Mouse (Mus musculus) olfactory bulb, adult 2 months (tissue): ENCODE data around the gene Rcan1. TPM values are rescaled to one million over a fixed set of nuclear protein-coding genes. Genes with fewer than 3 reads are reported as not detected.
"Not testable (repeated sequence)": the region's sequence is repeated elsewhere in the genome, so short reads cannot be mapped to it uniquely, and the experiment has no call there.

Source experiments
- H3K27ac ChIP-seq: fragments of 200-500 bp; 2 replicates; pipeline ENCODE4 v1.5.1; 2012; ENCODE audit warnings: low read depth, low read length; ENCODE audit not compliant: insufficient read depth
- H3K4me1 ChIP-seq: fragments of 200-500 bp; 2 replicates; pipeline ENCODE4 v1.6.1; 2012; ENCODE audit warnings: low read length; ENCODE audit not compliant: control insufficient read depth, insufficient read depth
- H3K4me3 ChIP-seq: fragments of 200-500 bp; 2 replicates; pipeline ENCODE4 v1.5.1; 2012; ENCODE audit warnings: mild to moderate bottlenecking, low read depth, low read length, moderate library complexity; ENCODE audit not compliant: insufficient read depth
- CTCF ChIP-seq: fragments of 200-500 bp; IDR thresholded peaks from 2 replicates; pipeline ENCODE4 v1.5.1; 2012; ENCODE audit warnings: low read depth, mild to moderate bottlenecking, low read length, moderate library complexity; ENCODE audit not compliant: insufficient read depth
- POLR2A ChIP-seq: fragments of 200-500 bp; IDR thresholded peaks from 2 replicates; pipeline ENCODE4 v1.6.1; 2012; ENCODE audit warnings: mild to moderate bottlenecking, low read depth, low read length, moderate library complexity; ENCODE audit not compliant: insufficient read depth
- WGBS: fragments of 180-500 bp; shearing (Covaris S2); methylation state at CpG from one replicate; pipeline ENCODE4 v1.1.7; 2018; 5-methylcytosine and 5-hydroxymethylcytosine counted together
- polyA plus RNA-seq: library from polyadenylated mRNA; stranded (reverse); fragments of >200 nt; gene quantifications from 2 replicates; pipeline ENCODE4 v1.2.4, GENCODE M21; 2012; ENCODE audit warnings: low replicate concordance; ENCODE audit not compliant: missing spikeins, insufficient read depth, insufficient read length

The Rcan1 gene
- polyA plus RNA-seq = not detected in 2 replicates

GRCm38 (mm10) chr16:92470706-92471105 is at the start of gene Rcan1:
TSS of gene Rcan1 (minus strand) at chr16:92470867.
- Histone ChIP-seq H3K27ac (no peak within 1 kb of the TSS), H3K4me3 (no peak within 1 kb of the TSS), H3K4me1 (no peaks in the 10 kb centered on the region)
- 84% methylated on average over 6 of the region's 6 CpGs for WGBS
- TF ChIP-seq CTCF = no peak

- TF ChIP-seq CTCF = no peak
- no peak for TF ChIP-seq POLR2A
- H3K27ac ChIP-seq = no peak overlapping the region
- H3K4me1 ChIP-seq = peaks cover 5% of the 10 kb centered on the region
- no peak overlapping the region for H3K4me3 ChIP-seq
- WGBS = 57% methylated on average over 13 of the region's 13 CpGs
Observed at GRCm38 (mm10) chr16:92519820-92520492, 49.3 kb upstream of the Rcan1 start.

GRCm38 (mm10) chr16:92518718-92519117 is 48.1 kb upstream of the Rcan1 start:
- no peak for TF ChIP-seq CTCF
- TF ChIP-seq POLR2A = no peak
- Histone ChIP-seq H3K4me1 (no peaks in the 10 kb centered on the region), H3K27ac (no peak overlapping the region), H3K4me3 (no peak overlapping the region)
- WGBS = 81% methylated on average over 4 of the region's 4 CpGs

GRCm38 (mm10) chr16:92516139-92516538 is 45.5 kb upstream of the Rcan1 start:
- no peak overlapping the region for H3K4me3 ChIP-seq
- no peak for TF ChIP-seq POLR2A
- TF ChIP-seq CTCF = no peak
- 67% methylated on average over 9 of the region's 9 CpGs for WGBS
- H3K27ac ChIP-seq = no peak overlapping the region
- no peaks in the 10 kb centered on the region for H3K4me1 ChIP-seq

- not testable (repeated sequence) for H3K4me3 ChIP-seq, H3K27ac ChIP-seq, H3K4me1 ChIP-seq
- WGBS = 79% methylated on average over 9 of the region's 9 CpGs
Observed at GRCm38 (mm10) chr16:92514896-92515295, 44.2 kb upstream of the Rcan1 start.

- H3K27ac ChIP-seq = no peak overlapping the region
- 54% methylated on average over 5 of the region's 5 CpGs for WGBS
Observed at GRCm38 (mm10) chr16:92511773-92512391, 41.2 kb upstream of the Rcan1 start.

GRCm38 (mm10) chr16:92510835-92511772 is 40.4 kb upstream of the Rcan1 start:
- Histone ChIP-seq H3K4me3 (no peak overlapping the region), H3K27ac (no peak overlapping the region), H3K4me1 (peaks cover 2% of the 10 kb centered on the region; the same call in 1 of the 2 replicates)
- 41% methylated on average over 13 of the region's 13 CpGs for WGBS
- TF ChIP-seq CTCF = no peak
- TF ChIP-seq POLR2A = no peak

More at GRCm38 (mm10) chr16:92511773-92512391, 41.2 kb upstream of the Rcan1 start:
- TF ChIP-seq CTCF = no peak
- no peak for TF ChIP-seq POLR2A
- Histone ChIP-seq H3K4me1 (peaks cover 2% of the 10 kb centered on the region; the same call in 1 of the 2 replicates), H3K4me3 (no peak overlapping the region)

- Histone ChIP-seq H3K4me1 (peaks cover 2% of the 10 kb centered on the region; the same call in 1 of the 2 replicates), H3K27ac (no peak overlapping the region), H3K4me3 (no peak overlapping the region)
- TF ChIP-seq CTCF = no peak
- TF ChIP-seq POLR2A = no peak
- WGBS = 99% methylated on average over 4 of the region's 4 CpGs
Observed at GRCm38 (mm10) chr16:92507573-92507972, 36.9 kb upstream of the Rcan1 start.

GRCm38 (mm10) chr16:92503105-92503504 is 32.4 kb upstream of the Rcan1 start:
- 76% methylated on average over 5 of the region's 5 CpGs for WGBS
- Histone ChIP-seq H3K4me1 (peaks cover 12% of the 10 kb centered on the region), H3K4me3 (no peak overlapping the region), H3K27ac (no peak overlapping the region)
- TF ChIP-seq POLR2A (no peak), CTCF (no peak)
